Mouse (Mus musculus) brown adipose tissue, adult 24 weeks (tissue): Measurements from ENCODE around the gene Cd28. TPM values are rescaled to one million over a fixed set of nuclear protein-coding genes. Genes with fewer than 3 reads are reported as not detected.

Experiments
- H3K27ac ChIP-seq: fragments of 200-500 bp; replicated peaks from 2 replicates; pipeline ENCODE4 v1.5.1; 2012; ENCODE audit warnings: low read depth, mild to moderate bottlenecking, low read length
- H3K4me1 ChIP-seq: fragments of 200-500 bp; 2 replicates; pipeline ENCODE4 v1.6.1; 2012; ENCODE audit warnings: low read length, mixed read lengths; ENCODE audit not compliant: control insufficient read depth, insufficient read depth, insufficient read length
- H3K4me3 ChIP-seq: fragments of 200-500 bp; 2 replicates; pipeline ENCODE4 v1.5.1; 2012; ENCODE audit warnings: low read depth, mild to moderate bottlenecking, low read length, moderate library complexity; ENCODE audit not compliant: insufficient read depth
- polyA plus RNA-seq: library from polyadenylated mRNA; stranded (reverse); fragments of >200 nt; gene quantifications from 2 replicates; pipeline ENCODE4 v1.2.4, GENCODE M21; 2012; ENCODE audit not compliant: missing spikeins, insufficient read depth, insufficient read length

The Cd28 gene
- polyA plus RNA-seq, 1 experiment, result not detected

GRCm38 (mm10) chr1:60759563-60760335, 43.1 kb downstream of the Cd28 start:
- H3K27ac ChIP-seq, result no peak overlapping the region
- H3K4me3 ChIP-seq, result no peak overlapping the region
- no peaks in the 10 kb centered on the region for H3K4me1 ChIP-seq

- Histone ChIP-seq H3K4me1 (no peaks in the 10 kb centered on the region), H3K4me3 (no peak overlapping the region), H3K27ac (no peak overlapping the region)
Observed at GRCm38 (mm10) chr1:60760475-60760874, 43.9 kb downstream of the Cd28 start.

DNA sequence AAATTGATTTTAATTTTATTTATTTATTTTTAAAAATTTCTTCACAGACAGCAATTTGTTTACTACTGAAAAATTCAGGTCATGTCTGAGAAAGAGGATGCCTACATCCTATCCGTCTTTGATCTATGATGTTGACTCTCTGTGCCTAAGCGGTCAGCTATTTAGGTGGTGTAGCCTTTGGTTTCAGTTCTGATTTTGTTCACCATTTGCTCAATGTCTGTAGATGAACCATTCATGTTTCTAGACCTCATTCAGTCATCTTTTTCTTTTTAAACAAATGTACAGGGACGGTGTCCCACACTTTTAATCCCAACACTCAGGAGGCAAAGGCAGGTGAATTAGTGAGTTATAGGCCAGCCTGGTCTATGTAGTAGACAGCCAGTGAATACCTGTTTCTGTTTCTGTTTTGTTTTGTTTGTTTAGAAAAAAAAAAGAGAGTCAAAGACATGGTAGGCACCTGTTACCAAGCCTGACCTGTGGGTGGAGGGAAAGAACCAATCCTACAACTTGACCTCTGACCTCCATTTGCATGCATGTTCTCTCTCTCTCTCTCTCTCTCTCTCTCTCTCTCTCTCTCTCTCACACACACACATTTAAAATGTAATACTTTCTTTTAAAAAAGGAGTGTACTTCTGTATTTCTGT, 45.0 kb downstream of the Cd28 start:
- H3K27ac ChIP-seq, result no peak overlapping the region
- no peaks in the 10 kb centered on the region for H3K4me1 ChIP-seq
- no peak overlapping the region for H3K4me3 ChIP-seq

- H3K4me1 ChIP-seq, result no peaks in the 10 kb centered on the region
- H3K4me3 ChIP-seq, result no peak overlapping the region
- H3K27ac ChIP-seq, result no peak overlapping the region
Observed at GRCm38 (mm10) chr1:60762451-60762850, 45.9 kb downstream of the Cd28 start.

DNA sequence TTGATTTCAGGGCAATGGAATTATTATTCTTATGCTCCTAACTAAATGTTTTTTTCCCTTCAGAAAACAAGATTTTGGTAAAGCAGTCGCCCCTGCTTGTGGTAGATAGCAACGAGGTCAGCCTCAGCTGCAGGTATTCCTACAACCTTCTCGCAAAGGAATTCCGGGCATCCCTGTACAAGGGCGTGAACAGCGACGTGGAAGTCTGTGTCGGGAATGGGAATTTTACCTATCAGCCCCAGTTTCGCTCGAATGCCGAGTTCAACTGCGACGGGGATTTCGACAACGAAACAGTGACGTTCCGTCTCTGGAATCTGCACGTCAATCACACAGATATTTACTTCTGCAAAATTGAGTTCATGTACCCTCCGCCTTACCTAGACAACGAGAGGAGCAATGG, 46.3 kb downstream of the Cd28 start:
- Histone ChIP-seq H3K27ac (no peak overlapping the region), H3K4me3 (no peak overlapping the region), H3K4me1 (no peaks in the 10 kb centered on the region; the same call in 1 of the 2 replicates)

DNA sequence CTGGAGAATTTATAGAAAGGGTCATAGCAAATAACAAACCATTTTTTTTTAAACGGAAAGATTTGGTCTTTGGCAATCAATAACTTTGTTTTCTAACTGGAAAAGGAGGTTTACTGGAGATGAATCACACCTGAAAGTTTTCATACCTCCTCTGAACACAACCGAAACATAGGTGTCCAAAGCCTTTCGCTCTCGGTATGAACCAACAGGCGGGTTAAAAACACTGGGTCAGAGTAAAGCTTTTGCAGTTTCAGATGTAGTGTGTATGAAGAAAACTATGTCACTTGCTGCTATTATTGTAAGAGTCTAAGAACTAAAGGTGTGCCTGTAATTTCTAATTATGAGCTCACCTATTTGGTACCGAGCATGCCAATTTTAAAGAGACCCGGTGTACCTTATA, 55.2 kb downstream of the Cd28 start:
- no peaks in the 10 kb centered on the region; the same call in 1 of the 2 replicates for H3K4me1 ChIP-seq
- no peak overlapping the region for H3K4me3 ChIP-seq
- no peak overlapping the region for H3K27ac ChIP-seq

GRCm38 (mm10) chr1:60773231-60773630, 56.6 kb downstream of the Cd28 start:
- no peak overlapping the region for H3K27ac ChIP-seq
- no peaks in the 10 kb centered on the region for H3K4me1 ChIP-seq
- no peak overlapping the region for H3K4me3 ChIP-seq

DNA sequence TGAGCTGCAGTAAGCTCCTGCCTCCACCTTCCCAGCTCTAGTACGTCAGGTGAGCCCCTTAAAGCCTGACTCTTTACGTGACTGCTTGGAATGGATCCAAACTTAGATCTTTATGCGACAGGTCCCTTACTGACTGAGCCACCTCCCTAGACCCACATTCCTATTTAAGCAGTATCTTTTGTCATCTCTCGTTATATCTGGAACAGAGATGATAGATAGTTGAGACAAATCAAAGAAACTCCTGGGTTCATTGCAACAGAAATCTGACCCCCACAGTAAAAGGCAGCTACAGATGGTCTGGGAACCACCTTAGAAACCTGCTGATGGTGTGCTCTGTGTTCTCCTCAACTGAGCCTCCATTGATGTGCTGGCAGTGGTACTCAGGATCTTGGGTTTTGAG, 59.6 kb downstream of the Cd28 start:
- Histone ChIP-seq H3K4me3 (no peak overlapping the region), H3K4me1 (no peaks in the 10 kb centered on the region), H3K27ac (no peak overlapping the region)

GRCm38 (mm10) chr1:60776906-60777305, 60.3 kb downstream of the Cd28 start:
- Histone ChIP-seq H3K27ac (no peak overlapping the region), H3K4me3 (no peak overlapping the region), H3K4me1 (no peaks in the 10 kb centered on the region)

GRCm38 (mm10) chr1:60778465-60779115, 62.0 kb downstream of the Cd28 start:
- Histone ChIP-seq H3K4me1 (no peaks in the 10 kb centered on the region), H3K4me3 (no peak overlapping the region), H3K27ac (no peak overlapping the region)

DNA sequence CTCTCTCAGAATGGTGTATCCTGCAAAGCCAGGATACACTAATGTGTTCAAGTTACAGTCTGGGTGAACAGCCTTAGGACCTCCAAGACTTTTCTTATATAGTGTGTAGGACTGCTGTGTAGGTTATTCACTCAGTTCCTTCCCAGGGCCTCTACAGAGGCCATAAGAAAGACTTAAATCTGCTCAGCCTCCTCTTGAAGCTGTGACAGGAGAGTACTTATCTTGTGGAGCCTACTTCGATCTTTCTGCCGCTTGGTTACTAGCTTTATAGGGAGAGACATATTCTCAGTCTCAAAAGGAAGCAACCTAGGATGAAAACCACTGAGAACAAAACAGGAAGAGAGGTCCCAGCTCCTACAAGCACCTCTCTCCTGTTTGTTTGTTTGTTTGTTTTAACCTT, 62.6 kb downstream of the Cd28 start:
- no peak overlapping the region for H3K27ac ChIP-seq
- H3K4me1 ChIP-seq, result no peaks in the 10 kb centered on the region
- H3K4me3 ChIP-seq, result no peak overlapping the region

DNA sequence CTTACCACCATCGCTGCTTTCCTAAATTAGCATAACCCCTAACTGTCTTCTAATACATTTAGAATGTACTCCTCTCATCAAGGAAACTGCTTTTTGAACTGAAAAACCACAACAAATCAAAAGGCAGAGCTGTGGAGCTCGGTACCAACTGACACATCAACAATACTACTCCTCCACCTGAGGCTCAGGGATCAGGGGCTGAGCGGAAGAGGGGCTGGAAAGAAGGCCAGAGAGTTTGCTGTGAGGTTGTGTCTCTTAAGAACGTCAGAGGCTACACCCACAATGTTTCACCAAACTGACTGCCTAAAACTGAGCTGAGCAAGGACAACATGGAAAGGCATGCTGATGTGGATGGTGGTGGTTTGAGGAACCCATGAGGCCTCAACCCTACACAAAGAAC, 65.1 kb downstream of the Cd28 start:
- H3K4me3 ChIP-seq, result no peak overlapping the region
- H3K27ac ChIP-seq, result no peak overlapping the region
- H3K4me1 ChIP-seq, result no peaks in the 10 kb centered on the region

DNA sequence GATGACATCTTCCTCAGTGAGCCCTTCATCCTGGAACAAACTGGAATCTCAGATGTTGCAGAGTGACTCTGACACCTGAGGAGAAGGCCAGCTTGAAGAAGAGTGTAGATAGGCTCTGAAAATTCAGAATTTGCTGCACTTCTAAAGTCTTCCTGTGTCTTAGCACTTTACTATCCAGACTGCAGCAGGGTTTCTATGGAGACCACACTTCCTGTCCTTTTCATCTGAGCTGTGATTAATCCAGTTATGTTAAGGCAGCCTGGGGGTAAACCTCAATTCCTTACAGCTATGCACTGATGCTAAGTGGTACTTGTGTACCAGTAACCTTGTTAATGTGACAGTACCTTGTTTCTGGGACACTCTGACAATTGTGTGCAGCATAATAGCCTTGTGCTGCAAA, 77.1 kb downstream of the Cd28 start:
- Histone ChIP-seq H3K4me1 (no peaks in the 10 kb centered on the region), H3K4me3 (no peak overlapping the region), H3K27ac (no peak overlapping the region)

GRCm38 (mm10) chr1:60795677-60796205, 79.1 kb downstream of the Cd28 start:
- H3K4me3 ChIP-seq, result no peak overlapping the region
- no peaks in the 10 kb centered on the region for H3K4me1 ChIP-seq
- H3K27ac ChIP-seq, result no peak overlapping the region

DNA sequence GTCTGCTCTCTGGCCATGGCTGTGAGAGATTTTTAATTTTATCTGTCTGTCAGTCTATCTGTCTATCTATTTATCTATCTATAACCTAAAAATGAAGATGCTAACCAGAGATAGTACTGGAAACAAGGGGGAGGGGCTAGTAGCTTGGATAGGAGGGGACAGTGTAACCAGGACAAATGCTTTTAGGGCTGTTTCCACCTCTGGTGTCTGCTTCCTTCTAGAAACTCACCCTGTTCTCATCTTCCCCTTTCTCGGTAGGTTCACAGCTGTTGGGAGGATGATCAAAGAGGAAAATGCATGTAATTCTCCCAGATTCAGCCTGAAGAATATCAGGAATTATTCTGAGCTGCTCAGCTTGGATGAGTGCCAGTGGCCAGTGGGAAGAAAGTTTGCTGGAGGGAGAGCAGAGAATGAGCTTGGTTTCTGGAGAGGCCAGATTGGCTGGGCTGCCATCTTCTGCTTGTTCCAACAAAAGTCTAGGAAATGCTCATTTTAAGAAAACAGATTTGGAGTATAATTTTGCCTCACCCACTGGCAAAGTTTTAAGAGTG, 83.3 kb downstream of the Cd28 start:
- no peak overlapping the region for H3K27ac ChIP-seq
- no peak overlapping the region for H3K4me3 ChIP-seq
- peaks cover 2% of the 10 kb centered on the region; the same call in 1 of the 2 replicates for H3K4me1 ChIP-seq
